Mouse (Mus musculus) liver, embryonic 14.5 days (tissue): ENCODE measurements around the gene Gm37240. TPM values are rescaled to one million over a fixed set of nuclear protein-coding genes. Genes with fewer than 3 reads are reported as not detected.

Experiments used
- ATAC-seq: fragments of 200-750 bp; cut with Nextera tagmentation; 2 replicates; pipeline ENCODE4 v1.8.0; 2017; ENCODE audit warnings: moderate number of reproducible peaks, mild to moderate bottlenecking, moderate library complexity; ENCODE audit not compliant: insufficient read depth
- DNase-seq, 3 experiments: peaks; one replicate each; pipeline ENCODE4 v3.0.0-alpha.2; 2012 to 2013; ENCODE audit warnings: low read depth in 3 of 3, low spot score in 3 of 3
- H3K27ac ChIP-seq: fragments of 300-500 bp; sonication (generic); 2 replicates; pipeline ENCODE4 v1.5.1; 2014; ENCODE audit warnings: moderate library complexity, mild to moderate bottlenecking, control low read depth, inconsistent platforms
- H3K27me3 ChIP-seq: fragments of 300-500 bp; sonication (generic); 2 replicates; pipeline ENCODE4 v1.6.1; 2014; ENCODE audit warnings: mild to moderate bottlenecking, low read length, moderate library complexity; ENCODE audit not compliant: control insufficient read depth, insufficient read depth
- H3K36me3 ChIP-seq: fragments of 300-500 bp; sonication (generic); replicated peaks from 2 replicates; pipeline ENCODE4 v1.6.1; 2014; ENCODE audit warnings: low read depth; ENCODE audit not compliant: control insufficient read depth, insufficient read depth
- H3K4me1 ChIP-seq, 2 experiments: fragments of 200-500 bp in 1 of 2; fragments of 300-500 bp in 1 of 2; sonication (generic) in 1 of 2; replicated peaks; 2 replicates each; pipeline ENCODE4 v1.6.1; 2012 to 2014; ENCODE audit warnings: antibody characterized with exemption in 1 of 2, inconsistent platforms in 1 of 2, low read length in 1 of 2; ENCODE audit not compliant: control insufficient read depth in 2 of 2, insufficient read depth in 2 of 2
- H3K4me2 ChIP-seq: fragments of 300-500 bp; sonication (generic); 2 replicates; pipeline ENCODE4 v1.6.1; 2014; ENCODE audit warnings: low read depth, mild to moderate bottlenecking, control low read depth, moderate library complexity
- H3K4me3 ChIP-seq, 2 experiments: fragments of 200-500 bp in 1 of 2; fragments of 300-500 bp in 1 of 2; sonication (generic) in 1 of 2; 2 replicates each; pipeline ENCODE4 v1.5.1; 2012 to 2014; ENCODE audit warnings: low read depth in 2 of 2, low read length in 2 of 2, mild to moderate bottlenecking in 2 of 2, control low read depth in 1 of 2, inconsistent platforms in 1 of 2, moderate library complexity in 1 of 2; ENCODE audit not compliant: insufficient read depth in 1 of 2
- H3K9ac ChIP-seq: fragments of 300-500 bp; sonication (generic); replicated peaks from 2 replicates; pipeline ENCODE4 v1.6.1; 2014; ENCODE audit warnings: mild to moderate bottlenecking, control low read depth, moderate library complexity
- H3K9me3 ChIP-seq: fragments of 300-500 bp; sonication (generic); 2 replicates; pipeline ENCODE4 v1.6.1; 2016; ENCODE audit warnings: low read length, mixed read lengths; ENCODE audit not compliant: control insufficient read depth
- CTCF ChIP-seq: IDR thresholded peaks from 2 replicates; pipeline ENCODE4 v1.5.1; 2016; ENCODE audit warnings: antibody characterized with exemption, low read depth, control low read depth
- EP300 ChIP-seq: IDR thresholded peaks from 2 replicates; pipeline ENCODE4 v1.6.1; 2016; ENCODE audit warnings: antibody characterized with exemption, low read depth
- WGBS: fragments of 180-500 bp; shearing (Covaris S2); extraction: QIAGEN DNeasy Blood & Tissue Kit; methylation state at CpG from one replicate; pipeline ENCODE4 v1.1.7; 2014; ENCODE audit not compliant: insufficient replicate concordance; 5-methylcytosine and 5-hydroxymethylcytosine counted together
- polyA plus RNA-seq, 2 experiments: library from polyadenylated mRNA; depleted of rRNA in 1 of 2; stranded (reverse) in 1 of 2; unstranded in 1 of 2; fragments of >200 nt; fragmentation: Nextera tagmentation in 1 of 2; extraction: Ambion mirVana in 1 of 2; gene quantifications; 2 replicates each; pipeline versions ENCODE4 v1.2.1 to v1.2.3; 2012 to 2014

Gm37240 gene
- polyA plus RNA-seq, 2 experiments: 0.03 to 0.30 TPM

- ATAC-seq: no peak
- no peaks in the 10 kb centered on the region for H3K4me1 ChIP-seq
- H3K27ac ChIP-seq: no peak overlapping the region
- DNase-seq: no peak
- H3K4me3 ChIP-seq: no peak overlapping the region
- TF ChIP-seq CTCF (no peak), EP300 (no peak)
- no peak overlapping the region for H3K9ac ChIP-seq
- H3K9me3 ChIP-seq: no peaks in the 10 kb centered on the region
- no peaks in the 10 kb centered on the region for H3K27me3 ChIP-seq
- H3K4me2 ChIP-seq: no peak overlapping the region
- H3K36me3 ChIP-seq: no peaks in the 10 kb centered on the region
- 67% methylated on average over 7 of the region's 7 CpGs for WGBS
These were observed 823.2 kb downstream of the Gm37240 start for GRCm38 (mm10) chr3:85064113-85064512.

GRCm38 (mm10) chr3:85060153-85060552, 827.2 kb downstream of the Gm37240 start:
- no peaks in the 10 kb centered on the region for H3K36me3 ChIP-seq
- no peak overlapping the region for H3K4me2 ChIP-seq

GRCm38 (mm10) chr3:85057245-85057644, 830.1 kb downstream of the Gm37240 start:
- H3K27ac ChIP-seq: no peak overlapping the region

More at GRCm38 (mm10) chr3:85060153-85060552, 827.2 kb downstream of the Gm37240 start:
- 72% methylated on average over 7 of the region's 7 CpGs for WGBS
- DNase-seq (no peak), ATAC-seq (no peak)
- no peaks in the 10 kb centered on the region for H3K27me3 ChIP-seq
- TF ChIP-seq EP300: no peak
- TF ChIP-seq CTCF: no peak
- H3K9me3 ChIP-seq: no peaks in the 10 kb centered on the region
- H3K9ac ChIP-seq: no peak overlapping the region
- no peak overlapping the region for H3K4me3 ChIP-seq
- H3K4me1 ChIP-seq: no peaks in the 10 kb centered on the region
- no peak overlapping the region for H3K27ac ChIP-seq

GRCm38 (mm10) chr3:85053526-85053925, 833.8 kb downstream of the Gm37240 start:
- no peaks in the 10 kb centered on the region for H3K4me1 ChIP-seq
- ATAC-seq (no peak), DNase-seq (no peak)
- H3K4me2 ChIP-seq: no peak overlapping the region
- H3K4me3 ChIP-seq: no peak overlapping the region
- no peak overlapping the region for H3K27ac ChIP-seq
- no peak overlapping the region for H3K9ac ChIP-seq
- H3K36me3 ChIP-seq: no peaks in the 10 kb centered on the region
- H3K27me3 ChIP-seq: no peaks in the 10 kb centered on the region
- TF ChIP-seq EP300 (no peak), CTCF (no peak)
- no peaks in the 10 kb centered on the region for H3K9me3 ChIP-seq
- 48% methylated on average over 4 of the region's 4 CpGs for WGBS

More at GRCm38 (mm10) chr3:85057245-85057644, 830.1 kb downstream of the Gm37240 start:
- Histone ChIP-seq H3K9ac (no peak overlapping the region), H3K4me3 (no peak overlapping the region), H3K4me1 (no peaks in the 10 kb centered on the region), H3K36me3 (no peaks in the 10 kb centered on the region), H3K27me3 (no peaks in the 10 kb centered on the region), H3K4me2 (no peak overlapping the region), H3K9me3 (no peaks in the 10 kb centered on the region)
- DNase-seq (no peak), ATAC-seq (no peak)
- TF ChIP-seq EP300: no peak
- no peak for TF ChIP-seq CTCF
- WGBS: 51% methylated on average over 6 of the region's 6 CpGs

GRCm38 (mm10) chr3:85052196-85052595, 835.1 kb downstream of the Gm37240 start:
- TF ChIP-seq CTCF (no peak), EP300 (no peak)
- no peak for ATAC-seq
- no peaks in the 10 kb centered on the region for H3K4me1 ChIP-seq
- no peak overlapping the region for H3K4me2 ChIP-seq
- no peaks in the 10 kb centered on the region for H3K27me3 ChIP-seq
- H3K9me3 ChIP-seq: no peaks in the 10 kb centered on the region
- 47% methylated on average over 1 of the region's 1 CpGs for WGBS
- H3K27ac ChIP-seq: no peak overlapping the region
- no peaks in the 10 kb centered on the region for H3K36me3 ChIP-seq
- H3K4me3 ChIP-seq: no peak overlapping the region
- no peak overlapping the region for H3K9ac ChIP-seq
- no peak for DNase-seq
